Mouse (Mus musculus) intestine, embryonic 16.5 days (tissue): Measurements from ENCODE around the gene Adam29. TPM values are rescaled to one million over a fixed set of nuclear protein-coding genes. Genes with fewer than 3 reads are reported as not detected.
A peak's percentile ranks its signal among the peaks of the same experiment; 100 is the strongest.

Source experiments
- ATAC-seq: fragments of 200-750 bp; cut with Nextera tagmentation; 2 replicates; pipeline ENCODE4 v1.8.0; 2017; ENCODE audit warnings: moderate TSS enrichment, moderate library complexity
- H3K27ac ChIP-seq: fragments of 300-500 bp; sonication (generic); 2 replicates; pipeline ENCODE4 v1.5.1; 2014; ENCODE audit warnings: mild to moderate bottlenecking, low read length
- H3K27me3 ChIP-seq: fragments of 300-500 bp; sonication (generic); replicated peaks from 2 replicates; pipeline ENCODE4 v1.6.1; 2014; ENCODE audit warnings: low read length, control low read depth, mixed read lengths; ENCODE audit not compliant: control insufficient read depth, insufficient read depth
- H3K36me3 ChIP-seq: fragments of 300-500 bp; sonication (generic); 2 replicates; pipeline ENCODE4 v1.6.1; 2014; ENCODE audit warnings: low read length, control low read depth; ENCODE audit not compliant: control insufficient read depth, insufficient read depth
- H3K4me1 ChIP-seq: fragments of 300-500 bp; sonication (generic); 2 replicates; pipeline ENCODE4 v1.6.1; 2014; ENCODE audit warnings: low read length, control low read depth, mixed read lengths; ENCODE audit not compliant: control insufficient read depth, insufficient read depth
- H3K4me2 ChIP-seq: fragments of 300-500 bp; sonication (generic); 2 replicates; pipeline ENCODE4 v1.6.1; 2014; ENCODE audit warnings: low read depth, low read length, control low read depth
- H3K4me3 ChIP-seq: fragments of 300-500 bp; sonication (generic); 2 replicates; pipeline ENCODE4 v1.5.1; 2014; ENCODE audit warnings: mild to moderate bottlenecking, low read length
- H3K9ac ChIP-seq: fragments of 300-500 bp; sonication (generic); 2 replicates; pipeline ENCODE4 v1.6.1; 2014; ENCODE audit warnings: low read depth, low read length
- H3K9me3 ChIP-seq: fragments of 300-500 bp; sonication (generic); 2 replicates; pipeline ENCODE4 v1.6.1; 2016; ENCODE audit warnings: low read length, control low read depth; ENCODE audit not compliant: control insufficient read depth
- WGBS: fragments of 180-500 bp; shearing (Covaris S2); extraction: QIAGEN DNeasy Blood & Tissue Kit; methylation state at CpG from one replicate; pipeline ENCODE4 v1.1.7; 2014; 5-methylcytosine and 5-hydroxymethylcytosine counted together
- polyA plus RNA-seq: library from polyadenylated mRNA; unstranded; fragments of >200 nt; fragmentation: Nextera tagmentation; extraction: Ambion mirVana; gene quantifications from 2 replicates; pipeline ENCODE4 v1.2.1, GENCODE M21; 2015

Adam29 gene
- not detected in 2 replicates for polyA plus RNA-seq

- H3K9ac ChIP-seq = no peak within 1 kb of the TSS
- H3K36me3 ChIP-seq = no peaks in the 10 kb centered on the region
- H3K4me1 ChIP-seq = no peaks in the 10 kb centered on the region
- no peak within 1 kb of the TSS for H3K27ac ChIP-seq
- H3K4me3 ChIP-seq = no peak within 1 kb of the TSS
- 84% methylated on average over 1 of the region's 1 CpGs for WGBS
- H3K4me2 ChIP-seq = no peak within 1 kb of the TSS
- H3K27me3 ChIP-seq = no peaks in the 10 kb centered on the region
- H3K9me3 ChIP-seq = no peaks in the 10 kb centered on the region
- ATAC-seq = no peak
Observed at GRCm38 (mm10) chr8:55906848-55907247, at the start of gene Adam29. TSS of gene Adam29 (minus strand) at chr8:55906948.

DNA sequence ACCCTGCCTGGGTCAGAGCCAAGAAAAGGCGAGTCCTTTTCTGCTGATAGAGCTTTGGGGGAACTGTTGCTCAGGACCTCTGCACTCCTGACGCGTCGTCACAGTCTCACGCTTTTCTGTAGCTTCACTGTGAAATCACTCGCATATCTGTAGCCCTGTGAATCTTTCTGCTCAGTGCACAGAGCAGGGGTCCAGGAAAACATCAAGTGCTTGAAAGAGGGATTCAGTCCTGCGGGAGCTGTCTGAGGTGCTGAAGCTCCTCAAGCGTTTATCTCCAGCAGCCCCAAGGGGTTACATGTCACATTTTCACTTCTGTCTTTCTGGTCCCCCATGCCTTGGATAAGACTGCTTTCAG, 33.8 kb upstream of the Adam29 start:
- Histone ChIP-seq H3K4me3 (no peak overlapping the region), H3K27me3 (no peaks in the 10 kb centered on the region), H3K9ac (no peak overlapping the region), H3K36me3 (no peaks in the 10 kb centered on the region), H3K27ac (no peak overlapping the region), H3K4me1 (no peaks in the 10 kb centered on the region), H3K4me2 (peak overlapping the region; percentile 7; the same call in 1 of the 2 replicates), H3K9me3 (no peaks in the 10 kb centered on the region)
- 1% methylated on average over 8 of the region's 8 CpGs for WGBS
- 0 out of 2 replicates have a peak, but pooled peaks have one; percentile 42 for ATAC-seq

GRCm38 (mm10) chr8:55939870-55940525, 33.2 kb upstream of the Adam29 start, which contains the start of gene Glra3:
TSS of gene Glra3 (plus strand) at chr8:55940460.
- Histone ChIP-seq H3K9ac (no peak within 1 kb of the TSS), H3K4me2 (peak within 1 kb of the TSS; percentile 7; the same call in 1 of the 2 replicates), H3K9me3 (no peaks in the 10 kb centered on the region), H3K27me3 (no peaks in the 10 kb centered on the region), H3K4me1 (no peaks in the 10 kb centered on the region), H3K4me3 (no peak within 1 kb of the TSS), H3K36me3 (no peaks in the 10 kb centered on the region), H3K27ac (no peak within 1 kb of the TSS)
- 14% methylated on average over 11 of the region's 11 CpGs for WGBS
- ATAC-seq = no peak

Other genes with a start within 250 kb of the Adam29 start
- not detected in 2 replicates for gene Glra3, start 33.5 kb upstream of the Adam29 start, polyA plus RNA-seq